Mouse (Mus musculus): Measurements from ENCODE around the gene Hoxb6. TPM values are rescaled to one million over a fixed set of nuclear protein-coding genes. Genes with fewer than 3 reads are reported as not detected.

Gene Hoxb6
- polyA plus RNA-seq, 1 experiment = 14.3 TPM

GRCm38 (mm10) chr11:96297428-96297827, 5.2 kb downstream of the Hoxb6 start:
- DNase-seq (ENCODE audit: low read depth) = no peak
- TF ChIP-seq CTCF (IDR thresholded peaks at IDR 0.05; ENCODE audit: borderline replicate concordance, extremely low read depth, insufficient read depth, insufficient read length) (no peak), POLR2A (IDR thresholded peaks at IDR 0.05; ENCODE audit: borderline replicate concordance, extremely low read depth, insufficient read depth, insufficient read length, poor library complexity, severe bottlenecking) (no peak)

GRCm38 (mm10) chr11:96297968-96298635, 5.8 kb downstream of the Hoxb6 start:
- DNase-seq (ENCODE audit: low read depth) = no peak
- TF ChIP-seq POLR2A (IDR thresholded peaks at IDR 0.05; ENCODE audit: borderline replicate concordance, extremely low read depth, insufficient read depth, insufficient read length, poor library complexity, severe bottlenecking) (no peak), CTCF (IDR thresholded peaks at IDR 0.05; ENCODE audit: borderline replicate concordance, extremely low read depth, insufficient read depth, insufficient read length) (no peak)

- TF ChIP-seq CTCF (IDR thresholded peaks at IDR 0.05; ENCODE audit: borderline replicate concordance, extremely low read depth, insufficient read depth, insufficient read length) = no peak
- no peak for TF ChIP-seq POLR2A (IDR thresholded peaks at IDR 0.05; ENCODE audit: borderline replicate concordance, extremely low read depth, insufficient read depth, insufficient read length, poor library complexity, severe bottlenecking)
- DNase-seq (ENCODE audit: low read depth) = no peak
Observed at GRCm38 (mm10) chr11:96298895-96299667, 6.8 kb downstream of the Hoxb6 start.

GRCm38 (mm10) chr11:96299781-96300180, 7.5 kb downstream of the Hoxb6 start:
- TF ChIP-seq POLR2A (IDR thresholded peaks at IDR 0.05; ENCODE audit: borderline replicate concordance, extremely low read depth, insufficient read depth, insufficient read length, poor library complexity, severe bottlenecking) (no peak), CTCF (IDR thresholded peaks at IDR 0.05; ENCODE audit: borderline replicate concordance, extremely low read depth, insufficient read depth, insufficient read length) (no peak)
- no peak for DNase-seq (ENCODE audit: low read depth)

DNA sequence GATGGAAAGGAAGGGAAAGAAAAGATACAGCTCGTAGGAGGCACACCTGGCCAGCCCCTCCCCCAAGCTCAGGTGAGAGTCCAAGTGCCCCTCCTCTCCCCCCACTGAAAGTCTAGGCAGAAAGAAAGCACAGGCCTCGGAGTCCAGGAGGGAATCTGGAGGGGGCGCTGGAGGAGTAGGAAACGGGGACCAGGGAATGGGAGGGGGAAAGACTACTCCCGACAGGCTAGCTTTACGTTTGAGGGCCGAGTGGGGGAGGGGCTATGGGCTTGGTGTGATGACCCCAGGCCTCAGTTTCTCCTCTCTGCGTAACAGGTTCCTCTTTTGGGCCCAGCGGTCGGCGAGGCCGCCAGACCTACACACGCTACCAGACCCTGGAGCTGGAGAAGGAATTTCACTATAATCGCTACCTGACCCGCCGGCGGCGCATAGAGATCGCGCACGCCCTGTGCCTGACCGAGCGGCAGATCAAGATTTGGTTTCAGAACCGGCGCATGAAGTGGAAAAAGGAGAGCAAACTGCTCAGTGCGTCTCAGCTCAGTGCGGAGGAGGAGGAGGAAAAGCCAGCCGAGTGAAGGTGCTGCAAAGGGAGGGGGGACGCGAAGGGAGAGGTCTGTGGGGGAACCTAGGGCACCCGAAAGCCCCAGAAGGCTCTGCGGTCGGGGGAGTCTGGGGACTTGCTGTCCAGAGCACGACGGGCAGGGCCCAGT, 8.2 kb downstream of the Hoxb6 start:
- TF ChIP-seq CTCF (IDR thresholded peaks at IDR 0.05; ENCODE audit: borderline replicate concordance, extremely low read depth, insufficient read depth, insufficient read length) (no peak), POLR2A (IDR thresholded peaks at IDR 0.05; ENCODE audit: borderline replicate concordance, extremely low read depth, insufficient read depth, insufficient read length, poor library complexity, severe bottlenecking) (no peak)
- no peak for DNase-seq (ENCODE audit: low read depth)

DNA sequence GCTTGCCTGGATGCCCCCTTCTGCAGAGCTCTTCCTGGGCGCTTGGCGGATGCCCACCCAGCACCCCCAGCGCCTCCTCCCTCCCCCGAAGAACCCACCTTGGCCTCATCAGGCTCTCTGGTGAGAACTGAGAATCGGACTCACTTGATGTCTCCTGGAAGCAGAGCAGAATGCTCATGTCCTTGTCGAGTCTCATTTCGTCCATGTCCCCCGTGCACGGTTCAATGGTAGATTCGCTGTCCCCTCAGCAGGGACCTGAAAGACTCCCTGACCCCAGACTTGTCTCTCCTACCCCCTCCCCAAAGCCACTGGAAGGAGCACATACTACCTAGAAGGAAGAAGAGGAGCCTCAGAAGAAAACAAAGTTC, 8.8 kb downstream of the Hoxb6 start:
- no peak for DNase-seq (ENCODE audit: low read depth)
- TF ChIP-seq CTCF (IDR thresholded peaks at IDR 0.05; ENCODE audit: borderline replicate concordance, extremely low read depth, insufficient read depth, insufficient read length) (no peak), POLR2A (IDR thresholded peaks at IDR 0.05; ENCODE audit: borderline replicate concordance, extremely low read depth, insufficient read depth, insufficient read length, poor library complexity, severe bottlenecking) (no peak)

- TF ChIP-seq POLR2A (IDR thresholded peaks at IDR 0.05; ENCODE audit: borderline replicate concordance, extremely low read depth, insufficient read depth, insufficient read length, poor library complexity, severe bottlenecking) (no peak), CTCF (IDR thresholded peaks at IDR 0.05; ENCODE audit: borderline replicate concordance, extremely low read depth, insufficient read depth, insufficient read length) (no peak)
- no peak for DNase-seq (ENCODE audit: low read depth)
Observed at GRCm38 (mm10) chr11:96301837-96302236, 9.6 kb downstream of the Hoxb6 start.

DNA sequence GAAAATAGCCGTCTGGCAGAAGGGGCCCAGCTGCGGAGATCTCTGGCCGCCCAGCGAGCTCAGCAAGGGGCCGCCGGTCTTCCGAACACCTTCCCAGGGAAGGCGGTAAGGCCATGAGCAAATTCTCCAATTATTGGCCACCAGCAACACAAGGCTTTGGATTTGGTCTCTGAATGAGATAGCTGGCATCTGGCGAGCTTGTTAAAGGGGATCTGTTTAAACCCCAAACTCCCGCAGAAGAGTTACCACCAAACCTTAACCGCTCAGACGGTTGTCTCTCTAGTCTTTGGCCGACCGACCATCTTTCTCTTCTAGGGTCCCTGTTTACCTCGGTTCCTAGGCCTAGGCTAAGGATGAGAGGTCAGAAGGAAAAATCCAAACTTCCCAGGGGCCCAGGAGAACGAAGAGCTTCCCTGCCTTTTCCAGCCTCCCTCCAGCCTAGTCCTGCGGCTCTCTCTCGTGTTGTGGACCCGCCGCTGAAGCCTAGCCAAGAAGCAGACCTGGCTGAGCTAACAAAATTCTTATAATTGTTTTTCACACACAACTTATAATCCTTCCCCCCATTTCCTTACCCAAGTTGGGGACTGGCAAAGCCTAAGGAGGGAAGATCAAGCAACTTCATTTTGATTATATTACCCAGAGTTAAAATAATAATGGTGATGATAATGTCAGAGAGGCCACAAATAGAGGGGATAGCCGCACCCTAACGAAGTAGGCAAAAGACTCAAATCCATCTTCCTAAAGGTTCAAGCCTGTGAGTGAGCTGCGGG, 10.3 kb downstream of the Hoxb6 start:
- no peak for TF ChIP-seq POLR2A (IDR thresholded peaks at IDR 0.05; ENCODE audit: borderline replicate concordance, extremely low read depth, insufficient read depth, insufficient read length, poor library complexity, severe bottlenecking)
- no peak for DNase-seq (ENCODE audit: low read depth)

- peak; percentile 78 for DNase-seq (ENCODE audit: low read depth)
- TF ChIP-seq POLR2A (IDR thresholded peaks at IDR 0.05; ENCODE audit: borderline replicate concordance, extremely low read depth, insufficient read depth, insufficient read length, poor library complexity, severe bottlenecking) (no peak), CTCF (IDR thresholded peaks at IDR 0.05; ENCODE audit: borderline replicate concordance, extremely low read depth, insufficient read depth, insufficient read length) (peak; percentile 87)
Observed at GRCm38 (mm10) chr11:96303151-96304099, 11.1 kb downstream of the Hoxb6 start, which contains the start of gene Hoxb5. Gene Hoxb5, plus strand, starts transcription at chr11:96303336.

Data from brain, embryonic 14.5 days (tissue).